Mouse (Mus musculus): Measurements from ENCODE around the gene Wwc2.

GRCm38 (mm10) chr8:47823777-47824176, 166.9 kb downstream of the Wwc2 start:
- no peak for TF ChIP-seq CTCF (IDR thresholded peaks at IDR 0.05; ENCODE audit: low read depth, low read length)
- TF ChIP-seq POLR2A (IDR thresholded peaks at IDR 0.05; ENCODE audit: borderline replicate concordance, low read depth, low read length) = no peak
